Mouse (Mus musculus): ENCODE results near the gene P2rx4.

DNA sequence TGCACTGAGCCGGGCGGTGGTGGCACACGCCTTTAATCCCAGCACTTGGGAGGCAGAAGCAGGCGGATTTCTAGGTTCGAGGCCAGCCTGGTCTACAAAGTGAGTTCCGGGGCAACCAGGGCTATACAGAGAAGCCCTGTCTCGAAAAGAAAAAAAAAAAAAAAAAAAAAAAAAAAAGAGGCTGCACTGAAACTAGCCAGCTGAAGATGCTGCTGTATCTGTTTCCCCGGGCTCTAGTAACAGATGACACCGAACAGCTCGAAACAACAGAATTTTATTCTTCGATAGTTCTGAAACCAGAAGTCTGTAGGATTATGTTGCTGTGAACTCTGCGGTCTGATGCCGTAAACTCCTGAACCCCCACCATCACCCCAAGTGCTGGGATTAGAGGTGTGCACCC, 18.1 kb downstream of the P2rx4 start:
- TF ChIP-seq CTCF (IDR thresholded peaks at IDR 0.05; ENCODE audit: low read depth) (no peak), EP300 (IDR thresholded peaks at IDR 0.05; ENCODE audit: low read depth) (no peak)

Measured in heart, postnatal 0 days (tissue).